Mouse (Mus musculus): ENCODE measurements around the gene Tmem260. TPM values are rescaled to one million over a fixed set of nuclear protein-coding genes. Genes with fewer than 3 reads are reported as not detected.
"Not testable (repeated sequence)": the region's sequence is repeated elsewhere in the genome, so short reads cannot be mapped to it uniquely, and the experiment has no call there.

The Tmem260 gene
- total RNA-seq, 1 experiment from 2014 or later: 18.6 TPM

GRCm38 (mm10) chr14:48475370-48475769 lies 29.4 kb downstream of the Tmem260 start:
- no peak for ATAC-seq (ENCODE audit: extremely low read depth, insufficient number of reproducible peaks, low FRiP score, poor library complexity, severe bottlenecking)

GRCm38 (mm10) chr14:48475834-48476233 lies 29.9 kb downstream of the Tmem260 start:
- ATAC-seq (ENCODE audit: extremely low read depth, insufficient number of reproducible peaks, low FRiP score, poor library complexity, severe bottlenecking): not testable (repeated sequence)

DNA sequence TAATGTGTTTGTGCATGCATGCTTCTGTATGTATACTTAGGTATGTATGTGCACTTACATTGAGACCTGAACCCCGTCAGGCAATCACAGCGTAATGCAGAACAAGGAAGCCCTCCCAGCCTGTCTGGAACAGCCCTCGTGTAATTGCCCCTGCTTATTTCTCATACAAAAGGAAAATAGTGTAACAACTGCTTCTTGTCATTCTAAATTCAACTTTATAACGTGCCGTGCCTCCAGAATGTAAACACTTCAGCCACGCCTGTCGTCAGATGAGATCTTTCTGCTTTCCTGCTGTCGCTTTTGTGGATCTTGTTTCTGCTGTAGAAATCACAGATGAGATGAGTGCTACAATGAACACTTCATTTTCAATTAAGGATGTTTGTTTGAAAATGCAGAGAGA lies 30.4 kb downstream of the Tmem260 start:
- ATAC-seq (ENCODE audit: extremely low read depth, insufficient number of reproducible peaks, low FRiP score, poor library complexity, severe bottlenecking): no peak

- no peak for ATAC-seq (ENCODE audit: extremely low read depth, insufficient number of reproducible peaks, low FRiP score, poor library complexity, severe bottlenecking)
Observed at GRCm38 (mm10) chr14:48481591-48481990, 35.7 kb downstream of the Tmem260 start.

GRCm38 (mm10) chr14:48482762-48483161 lies 36.8 kb downstream of the Tmem260 start:
- ATAC-seq (ENCODE audit: extremely low read depth, insufficient number of reproducible peaks, low FRiP score, poor library complexity, severe bottlenecking): no peak

DNA sequence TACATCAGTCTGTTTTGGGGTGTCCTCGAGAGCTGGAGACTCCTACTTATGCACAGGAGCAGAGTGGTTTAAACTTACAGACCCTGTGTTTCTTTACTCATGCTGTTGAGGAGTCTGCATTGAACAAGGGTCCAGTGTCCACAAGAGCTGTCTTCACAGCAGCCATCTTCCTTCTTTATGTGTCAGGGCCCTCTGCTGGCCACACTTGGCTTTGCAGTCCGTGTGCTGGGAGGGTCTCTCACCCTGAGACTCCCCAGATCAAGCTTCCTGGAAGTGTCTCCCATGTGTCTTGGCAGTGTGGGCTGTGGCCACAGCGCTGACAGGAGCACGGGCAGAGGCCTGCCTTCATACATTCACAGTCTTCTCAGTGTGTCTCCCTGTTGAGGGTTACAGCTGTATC lies 48.0 kb downstream of the Tmem260 start:
- ATAC-seq (ENCODE audit: extremely low read depth, insufficient number of reproducible peaks, low FRiP score, poor library complexity, severe bottlenecking): no peak

- no peak for ATAC-seq (ENCODE audit: extremely low read depth, insufficient number of reproducible peaks, low FRiP score, poor library complexity, severe bottlenecking)
Observed at GRCm38 (mm10) chr14:48502573-48502972, 56.6 kb downstream of the Tmem260 start.

- ATAC-seq (ENCODE audit: extremely low read depth, insufficient number of reproducible peaks, low FRiP score, poor library complexity, severe bottlenecking): no peak
Observed at GRCm38 (mm10) chr14:48503691-48504565, 58.0 kb downstream of the Tmem260 start.

DNA sequence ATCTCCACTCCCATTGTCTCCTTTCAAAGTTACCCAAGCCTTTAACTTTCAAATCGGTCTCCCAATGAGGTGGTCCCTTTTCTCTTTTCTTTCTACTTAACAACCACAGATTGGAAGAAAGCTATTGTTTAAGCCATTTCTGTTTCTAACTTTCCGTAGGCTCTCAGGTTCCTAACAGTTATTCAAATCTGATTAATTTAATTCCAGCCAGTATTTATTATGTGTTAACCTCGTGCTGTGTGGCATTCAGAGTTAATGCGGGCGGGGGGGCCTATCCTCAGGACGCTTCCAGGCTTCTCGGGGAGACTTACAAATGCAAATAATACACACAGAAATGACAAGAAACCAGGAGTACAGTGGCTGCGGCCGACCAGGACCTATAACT lies 58.6 kb downstream of the Tmem260 start:
- no peak for ATAC-seq (ENCODE audit: extremely low read depth, insufficient number of reproducible peaks, low FRiP score, poor library complexity, severe bottlenecking)

DNA sequence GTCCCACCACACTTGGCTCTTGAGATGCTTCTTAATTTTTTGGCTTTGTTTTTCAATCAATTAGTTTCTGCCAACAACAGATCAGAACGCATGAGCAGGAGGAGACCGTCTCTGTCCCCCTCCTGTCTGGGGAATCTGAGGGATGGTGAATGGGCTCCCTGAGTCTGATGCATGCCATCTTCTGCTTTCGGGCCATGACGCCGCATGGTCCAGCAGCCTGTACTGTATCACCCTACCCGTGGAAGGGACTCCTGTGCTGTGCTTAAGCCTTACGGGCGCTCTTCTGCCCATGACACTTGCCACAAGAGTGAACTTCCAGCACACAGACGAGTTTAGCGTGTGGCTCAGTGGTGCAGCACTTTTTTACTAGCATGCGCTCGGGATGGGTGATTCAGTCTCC lies 59.7 kb downstream of the Tmem260 start:
- no peak for ATAC-seq (ENCODE audit: extremely low read depth, insufficient number of reproducible peaks, low FRiP score, poor library complexity, severe bottlenecking)

DNA sequence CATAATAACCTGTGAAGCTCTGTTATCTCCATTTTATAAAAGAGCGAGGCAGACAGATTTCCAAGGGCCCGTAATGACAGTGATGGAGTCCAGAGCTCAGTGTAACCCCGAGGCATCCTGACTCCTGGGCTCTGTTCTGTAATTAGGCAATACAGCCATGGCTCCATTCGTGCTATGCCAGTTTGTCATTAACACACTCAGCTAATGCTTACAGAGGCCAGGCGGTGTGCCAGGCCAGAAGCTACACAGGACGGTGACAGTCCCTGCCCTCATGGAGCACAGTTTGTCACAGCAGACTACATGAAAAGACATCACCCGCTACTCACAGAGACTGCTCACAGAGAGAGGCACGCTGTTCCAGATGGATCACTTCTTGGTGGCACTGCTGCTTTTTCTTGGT lies 61.5 kb downstream of the Tmem260 start:
- ATAC-seq (ENCODE audit: extremely low read depth, insufficient number of reproducible peaks, low FRiP score, poor library complexity, severe bottlenecking): no peak

DNA sequence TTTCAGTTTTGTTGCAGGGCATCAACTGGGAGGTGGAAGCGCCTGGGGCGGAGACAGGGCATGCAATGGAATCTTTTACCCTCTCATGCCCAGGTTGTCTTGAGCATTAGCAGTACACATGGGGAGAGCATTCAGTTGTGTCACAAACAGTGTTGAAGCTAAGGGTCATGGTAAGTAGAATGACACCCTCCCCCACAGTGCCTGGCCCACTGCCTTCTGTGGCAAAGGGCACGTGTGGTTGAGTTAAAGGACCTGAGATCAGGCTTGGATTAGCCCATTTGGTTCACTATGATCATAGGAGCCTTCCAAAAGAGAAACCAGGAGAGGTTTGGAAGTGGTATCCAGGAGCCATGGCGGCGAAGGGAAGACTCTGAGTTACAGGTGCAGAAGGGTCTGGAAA lies 63.2 kb downstream of the Tmem260 start:
- no peak for ATAC-seq (ENCODE audit: extremely low read depth, insufficient number of reproducible peaks, low FRiP score, poor library complexity, severe bottlenecking)

- ATAC-seq (ENCODE audit: extremely low read depth, insufficient number of reproducible peaks, low FRiP score, poor library complexity, severe bottlenecking): no peak
Observed at GRCm38 (mm10) chr14:48513098-48513823, 67.3 kb downstream of the Tmem260 start.

- ATAC-seq (ENCODE audit: extremely low read depth, insufficient number of reproducible peaks, low FRiP score, poor library complexity, severe bottlenecking): no peak
Observed at GRCm38 (mm10) chr14:48513824-48514493, 68.0 kb downstream of the Tmem260 start.

DNA sequence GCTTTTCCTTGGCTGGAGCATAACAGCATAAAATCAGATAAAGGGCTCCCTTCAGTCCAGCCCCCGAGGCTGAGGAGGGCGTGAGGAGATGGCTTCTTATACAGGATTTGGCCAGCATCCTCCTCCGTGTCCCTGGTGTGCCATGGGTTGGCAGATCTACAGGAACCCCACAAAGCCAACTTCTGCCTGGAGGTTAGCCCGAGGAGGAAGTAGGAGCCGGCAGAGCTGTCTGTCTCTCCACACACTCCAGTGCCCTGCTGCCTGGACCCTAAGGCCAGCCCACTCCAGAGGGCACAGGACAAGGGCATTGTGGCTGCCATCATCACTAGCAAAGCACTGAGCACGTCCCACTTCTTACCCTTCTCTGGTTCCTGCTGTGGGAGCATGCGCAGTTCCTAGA lies 68.7 kb downstream of the Tmem260 start:
- ATAC-seq (ENCODE audit: extremely low read depth, insufficient number of reproducible peaks, low FRiP score, poor library complexity, severe bottlenecking): no peak

- no peak for ATAC-seq (ENCODE audit: extremely low read depth, insufficient number of reproducible peaks, low FRiP score, poor library complexity, severe bottlenecking)
Observed at GRCm38 (mm10) chr14:48515538-48515937, 69.6 kb downstream of the Tmem260 start.

DNA sequence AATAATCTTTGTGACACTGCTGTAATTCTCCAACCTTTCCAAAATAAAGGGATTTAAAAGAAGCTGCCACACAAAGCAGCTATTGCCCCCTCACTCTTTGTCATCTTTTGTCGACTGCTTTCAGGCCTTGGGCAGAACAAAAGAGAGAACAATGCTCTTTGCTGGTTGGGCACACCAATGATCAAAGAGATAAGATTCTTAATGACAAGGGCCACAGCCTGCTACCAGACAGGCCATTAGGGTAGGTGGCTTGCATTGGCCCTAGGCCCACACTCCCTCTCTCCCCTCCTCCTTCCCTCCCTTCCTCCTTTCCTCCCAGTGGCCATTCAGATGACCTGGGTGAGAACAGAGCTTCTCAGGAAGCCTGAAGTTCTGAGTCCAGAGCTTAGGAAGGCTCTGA lies 77.4 kb downstream of the Tmem260 start:
- no peak for ATAC-seq (ENCODE audit: extremely low read depth, insufficient number of reproducible peaks, low FRiP score, poor library complexity, severe bottlenecking)

GRCm38 (mm10) chr14:48524135-48524534 lies 78.2 kb downstream of the Tmem260 start:
- ATAC-seq (ENCODE audit: extremely low read depth, insufficient number of reproducible peaks, low FRiP score, poor library complexity, severe bottlenecking): no peak

- no peak for ATAC-seq (ENCODE audit: extremely low read depth, insufficient number of reproducible peaks, low FRiP score, poor library complexity, severe bottlenecking)
Observed at GRCm38 (mm10) chr14:48525055-48525454, 79.1 kb downstream of the Tmem260 start.

DNA sequence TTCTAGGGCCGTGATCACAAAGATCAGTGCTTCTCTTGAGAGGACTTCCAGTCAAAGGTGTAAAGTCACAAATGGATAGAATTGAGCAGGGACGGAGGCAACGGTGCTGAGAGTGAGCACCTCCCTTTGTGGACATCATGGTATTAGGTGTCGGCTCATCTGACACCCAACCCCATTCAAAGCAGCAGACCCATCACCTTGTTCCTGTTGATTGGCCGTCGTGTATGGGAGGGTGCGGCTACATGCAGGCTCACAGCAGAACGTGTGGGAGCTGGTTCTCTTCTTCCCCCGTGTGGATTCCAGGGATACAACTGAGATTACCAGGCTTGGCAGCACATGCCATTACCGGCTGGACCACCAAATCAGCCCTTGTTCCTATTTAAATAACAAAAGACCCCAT lies 84.7 kb downstream of the Tmem260 start:
- ATAC-seq (ENCODE audit: extremely low read depth, insufficient number of reproducible peaks, low FRiP score, poor library complexity, severe bottlenecking): no peak

Data from neutrophil, adult 5-6 weeks (primary cell).